Mouse (Mus musculus) T-cell, adult 2 months (primary cell): ENCODE data around the gene Gimap4.
A peak's percentile ranks its signal among the peaks of the same experiment; 100 is the strongest.

Experiments used
- DNase-seq: peaks from one replicate; pipeline ENCODE4 v3.0.0; 2022; ENCODE audit warnings: low spot score

Gimap4 gene

GRCm38 (mm10) chr6:48684319-48684718 is at the start of gene Gimap4:
Gimap4 (plus strand) TSS chr6:48684549.
- peak; percentile 56 for DNase-seq

DNA sequence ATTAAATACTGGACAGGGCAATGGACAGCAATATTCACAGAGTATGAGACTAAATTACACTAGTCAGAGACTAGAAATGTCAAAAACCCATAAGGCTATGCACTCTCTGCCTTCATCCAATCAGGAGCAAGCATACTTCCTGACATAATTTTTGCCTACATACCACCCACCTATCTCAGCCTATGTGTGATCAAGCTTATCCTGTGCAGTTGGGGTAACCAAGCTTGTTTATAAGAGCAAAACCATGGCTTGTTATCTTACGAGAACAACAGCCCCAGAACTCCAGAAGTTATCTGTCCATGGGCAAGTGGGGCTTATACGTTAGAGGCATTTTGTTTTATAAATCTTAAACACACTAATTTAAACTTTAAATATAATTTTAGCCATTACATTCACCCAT is 49.2 kb upstream of the Gimap4 start:
- no peak for DNase-seq

DNA sequence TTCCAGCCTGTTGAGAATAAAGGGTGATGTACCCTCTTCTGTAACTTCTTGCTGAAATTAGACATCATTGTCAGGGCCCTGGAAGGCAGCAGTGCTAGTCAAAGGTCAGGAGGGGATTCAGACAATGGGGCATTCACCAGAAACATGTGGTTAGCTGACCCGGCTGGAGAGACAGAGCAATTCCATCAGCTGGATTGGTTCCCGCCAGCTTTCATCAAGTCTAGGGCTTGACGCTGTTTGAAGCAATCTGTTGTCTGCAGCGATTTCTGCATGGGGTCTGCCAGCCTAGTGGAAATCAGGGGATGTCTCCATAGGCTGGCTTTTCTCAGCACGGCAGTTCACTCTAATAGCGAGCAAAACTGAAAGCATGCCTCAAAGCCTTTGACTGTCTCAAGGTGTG is 47.8 kb upstream of the Gimap4 start:
- no peak for DNase-seq

DNA sequence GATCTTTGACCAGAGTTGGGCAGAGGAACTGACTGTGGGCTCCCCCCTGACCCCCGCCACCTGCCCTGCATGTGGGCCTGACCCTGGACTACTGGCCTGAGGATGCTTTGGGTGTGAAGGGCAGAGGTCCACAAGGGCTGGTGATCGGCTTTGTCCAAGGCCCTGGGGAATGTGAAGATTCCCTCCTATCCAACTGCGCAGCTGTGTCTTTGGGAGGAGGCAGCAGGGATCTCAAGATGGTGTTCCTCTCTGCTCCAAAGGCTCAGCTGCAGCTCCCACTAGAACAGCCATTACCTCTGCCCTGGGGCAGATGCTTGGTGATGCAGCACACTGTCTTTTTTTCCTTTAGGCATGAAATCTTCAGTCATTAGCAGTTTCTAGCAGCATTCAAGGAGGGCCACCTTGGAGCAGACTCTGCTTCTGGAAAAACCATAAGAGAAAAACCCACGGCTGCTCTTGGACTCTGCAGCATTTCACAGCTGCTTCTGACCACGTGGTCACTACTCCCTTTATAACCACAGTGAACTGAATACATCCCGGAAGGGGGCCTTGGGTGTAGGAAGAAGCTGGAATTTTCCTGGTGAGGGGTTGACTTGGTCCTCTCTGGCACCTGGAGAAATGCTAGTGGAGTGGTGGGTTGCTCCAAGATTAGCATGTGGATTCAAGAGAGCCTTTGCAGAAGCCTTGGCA is 46.4 kb upstream of the Gimap4 start:
- DNase-seq, result no peak

DNA sequence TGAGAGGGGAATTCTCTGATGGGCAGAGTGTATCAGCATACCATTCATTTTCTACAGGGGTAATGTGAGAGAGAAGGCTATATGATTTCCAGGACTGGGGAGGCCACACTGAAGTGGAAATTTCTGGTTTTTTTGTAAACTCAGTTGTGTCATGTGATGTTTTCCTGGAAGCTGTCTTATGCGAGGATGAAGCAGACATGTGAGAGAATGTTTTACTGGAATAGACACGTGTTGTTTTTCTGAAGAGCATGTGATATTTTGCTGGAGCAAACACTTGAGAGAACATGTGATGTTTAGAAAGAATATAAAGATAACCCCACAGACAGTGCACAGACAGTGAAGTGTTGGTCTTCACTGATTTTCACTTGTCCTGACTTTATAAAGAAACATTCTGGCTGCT is 45.8 kb upstream of the Gimap4 start:
- no peak for DNase-seq

DNA sequence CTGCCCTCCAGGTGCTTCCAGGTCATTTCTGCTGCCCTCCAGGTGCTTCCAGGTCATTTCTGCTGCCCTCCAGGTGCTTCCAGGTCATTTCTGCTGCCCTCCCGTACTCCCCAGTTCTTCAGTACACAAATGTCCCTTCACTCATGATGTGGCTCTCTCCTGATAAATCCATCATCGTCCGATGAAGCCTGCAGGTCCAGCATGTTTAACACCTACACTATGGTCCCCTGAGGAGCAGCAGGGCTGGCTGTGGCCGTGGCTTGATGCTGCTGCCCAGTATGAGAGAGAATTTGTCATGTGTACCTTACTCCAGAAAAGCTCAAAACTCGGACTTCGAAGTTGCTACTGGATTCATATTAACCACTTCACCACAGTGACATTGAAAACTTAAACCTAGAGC is 43.0 kb upstream of the Gimap4 start:
- no peak for DNase-seq

GRCm38 (mm10) chr6:48642764-48643292 is 41.5 kb upstream of the Gimap4 start:
- DNase-seq, result no peak

- peak; percentile 78 for DNase-seq
Observed at GRCm38 (mm10) chr6:48645660-48646308, 38.6 kb upstream of the Gimap4 start.

DNA sequence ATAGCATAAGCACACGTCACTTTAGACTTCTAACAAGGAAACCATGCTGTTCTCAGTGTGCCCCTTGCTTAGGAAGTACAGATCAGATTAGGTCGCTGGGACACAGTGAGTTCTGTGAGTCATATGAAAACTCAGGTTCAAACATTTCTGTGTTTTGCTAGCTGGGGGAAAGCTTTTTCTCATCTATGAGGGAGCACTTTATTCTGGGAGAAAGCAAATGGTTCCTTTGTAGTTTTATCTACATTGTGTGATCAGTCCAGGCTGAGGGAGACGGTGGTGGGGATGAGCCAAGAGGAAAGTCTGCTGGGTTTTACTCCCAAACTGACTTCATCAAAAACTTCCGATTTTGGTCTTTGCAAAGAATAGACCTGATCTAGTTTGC is 38.0 kb upstream of the Gimap4 start:
- DNase-seq, result no peak

DNA sequence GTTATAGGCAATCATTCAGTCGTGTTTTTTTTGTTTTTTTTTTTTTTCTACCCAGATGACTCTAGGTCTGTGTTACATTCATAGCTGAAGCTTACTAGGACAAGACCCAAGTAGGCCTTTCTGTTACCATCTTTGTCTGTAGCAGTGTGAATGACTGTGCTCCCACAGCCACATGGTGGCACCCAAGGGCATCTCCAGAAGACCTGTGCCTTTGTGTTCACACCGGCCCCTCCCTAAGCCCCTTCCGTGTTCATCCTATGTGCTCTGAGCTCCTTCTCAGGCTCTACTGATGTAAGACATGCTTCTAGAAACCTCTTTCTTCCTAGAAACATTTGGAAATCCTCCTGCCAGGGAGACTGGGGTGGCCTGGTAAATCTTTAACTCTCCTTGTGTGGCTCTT is 37.4 kb upstream of the Gimap4 start, which contains the start of gene Gimap8:
TSS of gene Gimap8 (plus strand) at position 240 of the 400 bp plus-strand sequence.
- DNase-seq, result peak; percentile 92

DNA sequence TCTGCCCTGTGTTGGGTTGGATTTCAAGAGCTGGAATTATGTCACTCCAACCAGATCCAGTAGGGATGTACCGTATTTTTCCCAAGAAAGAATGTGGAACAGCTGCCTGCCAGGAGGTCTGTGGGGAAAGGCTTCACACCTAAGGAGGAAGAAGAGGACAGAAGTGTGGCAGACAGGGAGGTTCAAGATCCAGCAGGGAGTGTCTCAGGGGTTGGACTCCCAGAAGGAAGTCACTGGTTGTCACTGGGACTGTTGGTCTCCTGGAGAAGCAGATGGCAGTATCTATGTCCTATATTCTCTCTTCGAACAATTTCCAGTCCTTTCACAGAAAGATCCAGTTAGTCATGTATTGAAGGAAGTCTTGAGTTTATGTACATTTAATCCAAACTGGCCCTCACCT is 36.7 kb upstream of the Gimap4 start:
- DNase-seq, result no peak

DNA sequence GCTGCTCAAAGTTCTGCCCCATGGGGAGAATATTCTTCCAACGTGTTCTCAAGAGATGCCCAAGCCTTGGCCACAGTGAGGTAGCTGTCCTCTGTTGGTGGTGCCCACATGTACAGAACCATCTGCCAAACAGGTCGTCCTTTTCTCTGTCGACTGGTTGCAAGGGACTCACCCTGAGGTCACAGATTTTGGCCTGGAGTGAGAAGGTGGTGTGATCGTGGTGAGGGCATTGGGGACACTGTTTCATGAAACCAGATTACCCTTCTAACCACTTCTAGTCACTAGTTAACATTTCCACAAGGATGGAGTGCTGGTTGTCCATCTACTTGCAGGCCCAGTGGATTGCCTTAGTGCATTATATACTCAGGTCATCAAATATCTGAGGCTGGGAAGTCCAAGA is 35.6 kb upstream of the Gimap4 start:
- no peak for DNase-seq

DNA sequence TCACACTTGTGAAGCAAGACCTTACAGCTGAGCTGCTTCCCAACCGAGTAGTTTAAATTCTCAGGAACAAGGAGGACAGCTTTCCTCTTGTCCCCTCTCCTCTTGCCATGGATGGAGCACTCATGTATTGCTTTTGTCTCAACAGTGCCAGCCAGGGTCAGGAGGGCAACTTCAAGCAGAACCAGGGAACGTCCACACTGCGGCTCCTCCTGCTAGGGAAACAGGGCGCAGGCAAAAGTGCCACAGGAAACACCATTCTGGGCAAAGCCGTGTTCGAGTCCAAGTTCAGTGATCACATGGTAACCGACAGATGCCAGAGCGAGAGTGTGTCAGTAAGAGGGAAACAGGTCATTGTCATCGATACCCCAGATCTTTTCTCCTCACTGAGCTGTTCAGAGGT is 34.3 kb upstream of the Gimap4 start:
- DNase-seq, result no peak

GRCm38 (mm10) chr6:48658721-48659120 is 25.6 kb upstream of the Gimap4 start:
- DNase-seq, result no peak

GRCm38 (mm10) chr6:48664750-48665149 is 19.6 kb upstream of the Gimap4 start:
- DNase-seq, result no peak

GRCm38 (mm10) chr6:48665471-48665870 is 18.9 kb upstream of the Gimap4 start:
- no peak for DNase-seq

- no peak for DNase-seq
Observed at GRCm38 (mm10) chr6:48666159-48666586, 18.2 kb upstream of the Gimap4 start.

DNA sequence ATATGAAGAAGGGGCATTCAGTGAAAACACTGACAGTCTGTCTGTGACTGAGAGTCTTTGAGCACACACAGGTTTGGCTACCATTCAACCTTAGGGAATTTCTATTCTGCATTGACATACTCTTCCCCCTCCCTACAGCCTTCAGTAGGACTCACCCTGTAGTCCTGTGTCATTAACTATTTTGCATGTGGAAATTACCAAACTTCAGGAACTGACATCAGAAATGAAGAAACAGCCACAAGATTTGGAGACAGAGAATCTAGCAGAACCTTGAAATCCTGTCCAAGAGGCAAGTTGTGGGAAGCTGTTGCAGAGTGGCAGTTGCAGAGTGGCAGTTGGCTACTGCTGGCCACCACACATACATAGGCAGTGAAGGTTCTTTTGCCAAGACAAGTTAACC is 16.3 kb upstream of the Gimap4 start:
- DNase-seq, result no peak

DNA sequence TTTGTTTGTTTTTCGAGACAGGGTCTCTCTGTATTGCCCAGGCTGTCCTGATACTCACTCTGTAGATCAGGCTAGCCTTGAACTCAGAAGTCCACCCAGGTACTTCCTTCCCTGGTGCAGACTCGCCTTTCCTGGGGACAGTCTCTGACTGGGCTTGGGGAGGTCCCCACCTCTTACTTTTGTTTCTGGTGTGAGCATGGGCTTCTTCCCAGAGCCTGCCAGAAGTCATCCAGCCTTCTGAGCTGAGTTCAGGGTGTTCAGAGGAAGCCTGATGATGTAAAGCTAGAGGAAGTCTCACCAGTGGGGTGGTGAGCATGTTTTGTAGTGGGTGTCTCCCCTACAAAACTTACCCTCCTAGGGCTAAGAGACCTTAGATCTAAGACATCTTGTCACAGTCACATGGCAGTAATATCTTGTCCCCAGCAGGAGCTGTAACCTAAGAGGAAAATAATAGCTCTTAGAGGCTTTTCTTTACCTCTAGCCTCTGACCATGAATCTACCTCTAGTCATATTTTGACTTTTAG is 14.8 kb upstream of the Gimap4 start:
- DNase-seq, result peak; percentile 64

- DNase-seq, result no peak
Observed at GRCm38 (mm10) chr6:48674291-48675058, 9.9 kb upstream of the Gimap4 start.

GRCm38 (mm10) chr6:48675400-48675930 is 8.9 kb upstream of the Gimap4 start:
- DNase-seq, result no peak
